Mouse (Mus musculus) C2C12 (cell line): ENCODE measurements around the gene Rai14. TPM values are rescaled to one million over a fixed set of nuclear protein-coding genes. Genes with fewer than 3 reads are reported as not detected.
A peak's percentile ranks its signal among the peaks of the same experiment; 100 is the strongest.

Source experiments
- H3K27me3 ChIP-seq: one replicate; pipeline ENCODE4 v1.6.1; 2011; ENCODE audit not compliant: control insufficient read depth, insufficient read depth, insufficient read length
- H3K36me3 ChIP-seq: one replicate; pipeline ENCODE4 v1.6.1; 2011; ENCODE audit not compliant: control insufficient read depth, insufficient read depth
- H3K4me3 ChIP-seq: one replicate; pipeline ENCODE4 v1.5.1; 2011; ENCODE audit warnings: mild to moderate bottlenecking, control low read depth; ENCODE audit not compliant: poor library complexity, insufficient read depth, severe bottlenecking
- H3K79me2 ChIP-seq: one replicate; pipeline ENCODE4 v1.6.1; 2011; ENCODE audit not compliant: control insufficient read depth, insufficient read depth
- H3K79me3 ChIP-seq: one replicate; pipeline ENCODE4 v1.6.1; 2011; ENCODE audit warnings: low read depth, control low read depth
- H3ac ChIP-seq: one replicate; pipeline ENCODE3; 2011; ENCODE audit warnings: low read depth; ENCODE audit not compliant: control insufficient read depth, insufficient read length
- CEBPB ChIP-seq: IDR thresholded peaks from one replicate; pipeline ENCODE4 v1.6.1; 2011; ENCODE audit warnings: low read depth, mild to moderate bottlenecking, control low read depth, moderate library complexity
- CTCF ChIP-seq: IDR thresholded peaks from one replicate; pipeline ENCODE4 v1.5.1; 2011; ENCODE audit not compliant: control insufficient read depth, insufficient read depth, insufficient read length
- FOSL1 ChIP-seq: IDR thresholded peaks from one replicate; pipeline ENCODE4 v1.8.0; 2011; ENCODE audit warnings: mild to moderate bottlenecking, low read length; ENCODE audit not compliant: poor library complexity, insufficient read depth, severe bottlenecking
- MAX ChIP-seq: IDR thresholded peaks from one replicate; pipeline ENCODE4 v1.6.1; 2011; ENCODE audit warnings: mild to moderate bottlenecking, control low read depth
- MYOD1 ChIP-seq: IDR thresholded peaks from one replicate; pipeline ENCODE4 v1.6.1; 2011; ENCODE audit warnings: low read depth; ENCODE audit not compliant: control insufficient read depth, insufficient read length
- MYOG ChIP-seq: IDR thresholded peaks from one replicate; pipeline ENCODE4 v1.6.1; 2011; ENCODE audit not compliant: control insufficient read depth, insufficient read length; ENCODE audit errors: extremely low read depth
- USF1 ChIP-seq: IDR thresholded peaks from one replicate; pipeline ENCODE4 v1.6.1; 2011; ENCODE audit warnings: low read depth, mild to moderate bottlenecking, control low read depth, moderate library complexity
- long read RNA-seq, 2 experiments: library from polyadenylated mRNA; unstranded; transcript quantifications; one replicate each; pipeline ENCODE4 v2.0.0; 2019 to 2020
- polyA plus RNA-seq: library from polyadenylated mRNA; unstranded; fragments of >200 nt; fragmentation: generic; extraction: Trizol; gene quantifications from one replicate; pipeline ENCODE4 v1.2.1, GENCODE M21; 2012; ENCODE audit warnings: missing spikeins

The Rai14 gene
- polyA plus RNA-seq: 55.1 TPM
- long read RNA-seq, experiment 1, partial matches to known transcripts: 6 of 17 reads
- long read RNA-seq, experiment 1, other reads (novel, unspliced or antisense): 11 of 17 reads
- long read RNA-seq, experiment 2, full-length matches to known transcripts: 18 of 294 reads
- long read RNA-seq, experiment 2, partial matches to known transcripts: 48 of 294 reads
- long read RNA-seq, experiment 2, other reads (novel, unspliced or antisense): 228 of 294 reads

GRCm38 (mm10) chr15:10714409-10715138 lies at the start of gene Rai14:
Gene Rai14 (minus strand): TSS chr15:10714624.
- Histone ChIP-seq H3K79me2 (peaks cover 45% of the 10 kb centered on the region), H3K36me3 (peaks cover 27% of the 10 kb centered on the region), H3K79me3 (peaks cover 42% of the 10 kb centered on the region), H3ac (peak within 1 kb of the TSS; percentile 97), H3K27me3 (no peaks in the 10 kb centered on the region), H3K4me3 (peak within 1 kb of the TSS; percentile 96)
- TF ChIP-seq USF1 (peak; percentile 72), MYOG (no peak), CTCF (peak; percentile 26), MAX (peak; percentile 89), CEBPB (no peak)

GRCm38 (mm10) chr15:10761441-10761840 lies 47.0 kb upstream of the Rai14 start:
- no peaks in the 10 kb centered on the region for H3K36me3 ChIP-seq
- no peak overlapping the region for H3K4me3 ChIP-seq
- H3K79me2 ChIP-seq: no peaks in the 10 kb centered on the region
- no peaks in the 10 kb centered on the region for H3K79me3 ChIP-seq
- no peaks in the 10 kb centered on the region for H3K27me3 ChIP-seq
- H3ac ChIP-seq: no peak overlapping the region
- TF ChIP-seq CEBPB: peak; percentile 42
- TF ChIP-seq FOSL1: no peak
- TF ChIP-seq MYOD1: no peak
- TF ChIP-seq USF1: no peak
- no peak for TF ChIP-seq MYOG

DNA sequence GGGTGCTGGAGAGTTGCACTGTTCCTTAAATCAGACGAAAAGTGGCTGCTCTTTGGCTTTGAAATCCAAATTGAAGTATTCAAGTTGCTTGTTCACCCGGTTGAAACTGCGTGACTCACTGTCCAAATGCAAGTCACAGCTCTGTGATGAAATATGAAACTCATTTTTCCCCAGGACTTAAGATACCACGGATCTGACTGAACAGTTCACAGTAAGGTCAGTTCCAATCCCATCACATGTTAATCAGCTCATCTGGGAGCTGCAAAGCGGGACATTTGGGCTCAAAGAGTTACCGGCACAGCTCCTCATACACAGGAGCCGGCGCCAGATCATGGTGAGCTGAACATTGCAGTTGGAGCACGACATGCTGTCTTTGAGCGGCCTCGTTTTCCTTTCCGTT lies 45.6 kb upstream of the Rai14 start:
- peak; percentile 59 for TF ChIP-seq USF1
- TF ChIP-seq CEBPB: peak; percentile 76
- TF ChIP-seq MYOG: no peak
- no peak for TF ChIP-seq CTCF
- TF ChIP-seq MAX: peak; percentile 21
- no peak for TF ChIP-seq MYOD1
- TF ChIP-seq FOSL1: peak; percentile 69
- no peaks in the 10 kb centered on the region for H3K79me3 ChIP-seq
- H3ac ChIP-seq: peak overlapping the region; percentile 30
- no peaks in the 10 kb centered on the region for H3K36me3 ChIP-seq
- no peaks in the 10 kb centered on the region for H3K79me2 ChIP-seq
- no peaks in the 10 kb centered on the region for H3K27me3 ChIP-seq
- no peak overlapping the region for H3K4me3 ChIP-seq

GRCm38 (mm10) chr15:10759440-10759839 lies 45.0 kb upstream of the Rai14 start:
- TF ChIP-seq CTCF (no peak), CEBPB (no peak), MAX (no peak), MYOD1 (no peak), MYOG (no peak), USF1 (no peak), FOSL1 (no peak)
- no peak overlapping the region for H3ac ChIP-seq
- H3K79me2 ChIP-seq: no peaks in the 10 kb centered on the region
- H3K27me3 ChIP-seq: no peaks in the 10 kb centered on the region
- H3K4me3 ChIP-seq: no peak overlapping the region
- H3K79me3 ChIP-seq: no peaks in the 10 kb centered on the region
- H3K36me3 ChIP-seq: no peaks in the 10 kb centered on the region

DNA sequence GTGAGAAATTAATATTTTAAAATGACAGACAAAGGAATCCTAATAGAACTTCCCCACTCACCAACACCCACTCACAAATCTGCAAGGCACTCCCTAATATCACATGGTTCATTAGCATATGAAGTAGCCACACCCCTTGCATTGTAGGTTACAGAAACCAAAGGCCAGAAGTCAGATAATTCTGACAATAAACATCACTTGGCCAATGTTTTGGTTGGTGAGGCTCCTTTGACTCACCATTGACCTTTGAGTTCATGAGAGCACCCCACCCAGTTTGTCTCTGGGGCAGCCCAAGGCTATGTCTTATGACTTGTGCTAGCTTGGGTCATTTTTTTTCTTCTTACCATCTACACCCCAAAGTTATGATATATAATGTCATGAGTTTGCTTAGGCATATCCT lies 44.4 kb upstream of the Rai14 start:
- TF ChIP-seq CTCF (no peak), FOSL1 (peak; percentile 4), MYOD1 (no peak), USF1 (peak; percentile 43)
- Histone ChIP-seq H3K27me3 (no peaks in the 10 kb centered on the region), H3K4me3 (no peak overlapping the region), H3K79me2 (no peaks in the 10 kb centered on the region), H3ac (no peak overlapping the region), H3K79me3 (no peaks in the 10 kb centered on the region), H3K36me3 (no peaks in the 10 kb centered on the region)

DNA sequence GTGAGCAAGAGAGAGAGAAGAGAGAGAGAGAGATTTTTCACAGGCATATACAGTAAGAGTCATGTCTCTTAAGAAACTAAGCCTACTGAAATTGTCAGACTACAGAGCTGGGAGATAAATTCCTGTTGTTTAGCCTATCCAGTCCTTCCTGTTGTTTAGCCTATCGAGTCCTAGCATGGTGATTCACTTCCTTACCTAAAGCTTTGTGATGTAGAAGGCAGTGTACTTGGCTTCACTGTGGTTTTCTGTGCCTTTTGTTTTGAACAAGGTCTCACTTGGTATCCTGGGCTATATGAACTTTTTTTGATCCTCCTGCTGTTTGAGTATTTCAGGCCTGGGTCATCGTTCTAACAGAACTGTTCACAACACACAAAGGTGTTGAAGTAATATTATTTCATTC lies 36.7 kb upstream of the Rai14 start:
- Histone ChIP-seq H3K79me2 (no peaks in the 10 kb centered on the region), H3K36me3 (no peaks in the 10 kb centered on the region), H3K4me3 (no peak overlapping the region), H3K27me3 (no peaks in the 10 kb centered on the region), H3K79me3 (no peaks in the 10 kb centered on the region), H3ac (no peak overlapping the region)
- no peak for TF ChIP-seq MYOG
- TF ChIP-seq FOSL1: no peak
- no peak for TF ChIP-seq MYOD1
- TF ChIP-seq USF1: no peak
- TF ChIP-seq CEBPB: no peak
- no peak for TF ChIP-seq CTCF
- no peak for TF ChIP-seq MAX
